Mouse (Mus musculus): ENCODE measurements at regions not wholly inside any gene's neighbourhood (a gene's known extent, or its start where the extent isn't known, plus 50 kb on each side); places are given as distances from the start of the nearest gene placed in this dataset.

DNA sequence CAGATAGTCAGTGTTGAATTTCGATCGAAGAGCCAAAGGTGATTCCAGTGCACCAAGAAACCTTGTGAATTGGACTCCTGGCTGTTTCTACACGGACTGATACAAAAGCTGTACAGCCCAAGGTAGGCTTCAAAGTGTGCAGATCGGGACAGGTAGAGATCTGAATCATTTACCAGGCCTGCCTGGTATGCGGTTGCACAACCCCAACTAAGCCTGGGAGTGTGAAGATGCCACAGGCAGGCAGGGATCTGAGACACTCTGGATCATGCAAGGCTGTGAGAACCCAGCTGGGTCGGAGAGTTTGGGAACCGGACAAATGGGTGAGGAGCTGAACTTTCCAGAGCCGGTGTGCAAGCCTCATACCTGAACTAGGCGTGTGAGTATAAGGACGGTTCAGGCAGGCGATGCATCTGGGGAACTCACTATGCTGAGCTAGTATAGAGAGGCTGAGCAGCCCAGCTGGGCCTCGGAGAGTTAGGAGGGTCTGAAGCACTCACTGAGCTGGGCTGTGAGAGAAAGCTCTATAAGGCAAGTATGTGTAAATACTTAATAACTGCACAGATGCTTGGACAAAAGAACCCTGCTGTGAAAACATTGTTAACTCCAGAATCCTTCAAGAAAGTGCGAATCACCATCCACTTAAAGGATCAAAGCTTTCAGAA, 125.3 kb upstream of the Mast4 start:
- Histone ChIP-seq H3K27me3 (replicated peaks; ENCODE audit: control insufficient read depth, insufficient read depth, low read length) (no peaks in the 10 kb centered on the region), H3K27ac (ENCODE audit: low read length) (no peak overlapping the region), H3K36me3 (ENCODE audit: control insufficient read depth, insufficient read depth, low read length) (no peaks in the 10 kb centered on the region), H3K4me2 (ENCODE audit: low read depth, low read length) (no peak overlapping the region), H3K4me1 (ENCODE audit: control insufficient read depth, insufficient read depth, low read length) (no peaks in the 10 kb centered on the region), H3K4me3 (ENCODE audit: low read length) (no peak overlapping the region), H3K9ac (ENCODE audit: low read depth, low read length) (no peak overlapping the region), H3K9me3 (ENCODE audit: control insufficient read depth, low read length) (no peaks in the 10 kb centered on the region)
- WGBS = 85% methylated on average over 13 of the region's 13 CpGs
- no peak for ATAC-seq

DNA sequence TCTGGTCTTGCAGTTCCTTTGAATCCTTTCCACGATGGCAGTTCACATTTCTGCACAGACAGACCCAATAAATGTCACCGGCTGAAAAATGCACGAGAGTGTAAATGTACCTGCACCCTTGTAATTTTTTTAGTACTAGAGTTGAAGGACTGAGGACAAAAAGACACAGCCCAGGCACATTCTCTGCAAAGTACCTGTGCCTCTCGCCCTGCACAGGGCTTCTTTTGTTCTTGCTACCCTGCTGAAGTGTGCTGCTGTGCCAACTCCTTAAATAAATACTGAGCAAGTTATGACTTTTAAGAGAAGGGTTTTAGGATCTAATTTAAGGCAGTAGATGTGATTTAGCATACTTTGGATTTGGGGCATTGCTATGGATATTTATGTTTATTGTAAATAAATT, 118.5 kb upstream of the Mast4 start:
- Histone ChIP-seq H3K4me1 (ENCODE audit: control insufficient read depth, insufficient read depth, low read length) (no peaks in the 10 kb centered on the region), H3K36me3 (ENCODE audit: control insufficient read depth, insufficient read depth, low read length) (no peaks in the 10 kb centered on the region), H3K4me2 (ENCODE audit: low read depth, low read length) (no peak overlapping the region), H3K4me3 (ENCODE audit: low read length) (no peak overlapping the region), H3K9me3 (ENCODE audit: control insufficient read depth, low read length) (no peaks in the 10 kb centered on the region), H3K27ac (ENCODE audit: low read length) (no peak overlapping the region), H3K9ac (ENCODE audit: low read depth, low read length) (no peak overlapping the region), H3K27me3 (replicated peaks; ENCODE audit: control insufficient read depth, insufficient read depth, low read length) (no peaks in the 10 kb centered on the region)
- 65% methylated on average over 4 of the region's 4 CpGs for WGBS
- ATAC-seq = no peak

DNA sequence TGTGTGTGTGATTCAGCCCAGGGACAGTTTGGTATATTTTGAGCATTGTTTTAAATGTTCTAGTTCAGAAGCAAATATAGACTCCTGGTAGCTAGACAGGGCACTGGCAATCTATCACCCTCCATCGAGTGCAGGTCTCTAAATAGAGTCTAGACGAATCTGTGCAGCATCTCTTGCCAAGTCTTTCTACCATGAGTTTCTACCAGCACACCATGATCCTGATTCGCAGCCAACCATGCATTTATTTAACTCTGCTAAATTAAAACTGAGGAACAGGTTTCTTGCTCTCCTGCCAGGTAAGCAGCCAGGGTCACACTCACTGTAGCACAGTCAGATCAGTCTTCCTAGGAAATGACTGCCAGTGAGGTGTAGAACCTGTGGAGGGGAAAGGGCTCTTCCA, 96.3 kb upstream of the Mast4 start:
- Histone ChIP-seq H3K4me2 (ENCODE audit: low read depth, low read length) (no peak overlapping the region), H3K9ac (ENCODE audit: low read depth, low read length) (no peak overlapping the region), H3K36me3 (ENCODE audit: control insufficient read depth, insufficient read depth, low read length) (no peaks in the 10 kb centered on the region), H3K4me1 (ENCODE audit: control insufficient read depth, insufficient read depth, low read length) (no peaks in the 10 kb centered on the region), H3K9me3 (ENCODE audit: control insufficient read depth, low read length) (no peaks in the 10 kb centered on the region), H3K27ac (ENCODE audit: low read length) (no peak overlapping the region), H3K27me3 (replicated peaks; ENCODE audit: control insufficient read depth, insufficient read depth, low read length) (no peaks in the 10 kb centered on the region), H3K4me3 (ENCODE audit: low read length) (no peak overlapping the region)
- WGBS = 74% methylated on average over 3 of the region's 3 CpGs
- ATAC-seq = no peak

DNA sequence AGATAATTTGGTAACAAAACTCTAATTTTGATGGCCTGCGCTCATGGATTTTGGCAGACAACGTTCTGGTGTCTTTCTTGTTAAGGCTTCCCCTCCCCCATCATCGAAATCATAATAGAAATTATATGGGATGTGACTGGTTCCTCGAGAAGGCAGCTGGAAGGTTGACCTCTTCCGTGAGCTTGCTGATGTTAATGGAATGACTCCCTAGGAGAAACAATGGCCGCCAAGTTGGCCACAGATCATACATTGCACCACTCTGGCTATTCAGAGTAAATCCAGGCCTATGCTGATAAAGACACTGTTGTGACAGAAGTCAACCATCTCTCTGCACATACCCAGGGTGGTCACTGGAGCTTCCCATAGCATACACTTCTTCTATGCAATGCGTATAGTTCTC, 89.7 kb upstream of the Mast4 start:
- WGBS = 82% methylated on average over 7 of the region's 7 CpGs
- no peak overlapping the region for H3K9ac ChIP-seq (ENCODE audit: low read depth, low read length)
- H3K4me3 ChIP-seq (ENCODE audit: low read length) = no peak overlapping the region
- no peaks in the 10 kb centered on the region for H3K27me3 ChIP-seq (replicated peaks; ENCODE audit: control insufficient read depth, insufficient read depth, low read length)
- H3K4me1 ChIP-seq (ENCODE audit: control insufficient read depth, insufficient read depth, low read length) = no peaks in the 10 kb centered on the region
- no peak overlapping the region for H3K27ac ChIP-seq (ENCODE audit: low read length)
- H3K36me3 ChIP-seq (ENCODE audit: control insufficient read depth, insufficient read depth, low read length) = no peaks in the 10 kb centered on the region
- H3K9me3 ChIP-seq (ENCODE audit: control insufficient read depth, low read length) = no peaks in the 10 kb centered on the region
- no peak for ATAC-seq
- no peak overlapping the region for H3K4me2 ChIP-seq (ENCODE audit: low read depth, low read length)

GRCm38 (mm10) chr13:103423417-103423816, 89.1 kb upstream of the Mast4 start:
- no peak overlapping the region for H3K4me2 ChIP-seq (ENCODE audit: low read depth, low read length)
- no peaks in the 10 kb centered on the region for H3K27me3 ChIP-seq (replicated peaks; ENCODE audit: control insufficient read depth, insufficient read depth, low read length)
- WGBS = 86% methylated on average over 8 of the region's 8 CpGs
- H3K4me1 ChIP-seq (ENCODE audit: control insufficient read depth, insufficient read depth, low read length) = no peaks in the 10 kb centered on the region
- no peak overlapping the region for H3K27ac ChIP-seq (ENCODE audit: low read length)
- H3K9ac ChIP-seq (ENCODE audit: low read depth, low read length) = no peak overlapping the region
- H3K36me3 ChIP-seq (ENCODE audit: control insufficient read depth, insufficient read depth, low read length) = no peaks in the 10 kb centered on the region
- H3K4me3 ChIP-seq (ENCODE audit: low read length) = no peak overlapping the region
- H3K9me3 ChIP-seq (ENCODE audit: control insufficient read depth, low read length) = no peaks in the 10 kb centered on the region
- ATAC-seq = no peak

GRCm38 (mm10) chr13:103422997-103423396, 88.7 kb upstream of the Mast4 start:
- H3K9me3 ChIP-seq (ENCODE audit: control insufficient read depth, low read length) = no peaks in the 10 kb centered on the region
- H3K36me3 ChIP-seq (ENCODE audit: control insufficient read depth, insufficient read depth, low read length) = no peaks in the 10 kb centered on the region
- ATAC-seq = no peak
- H3K27me3 ChIP-seq (replicated peaks; ENCODE audit: control insufficient read depth, insufficient read depth, low read length) = no peaks in the 10 kb centered on the region
- no peak overlapping the region for H3K9ac ChIP-seq (ENCODE audit: low read depth, low read length)
- H3K4me2 ChIP-seq (ENCODE audit: low read depth, low read length) = no peak overlapping the region
- 93% methylated on average over 8 of the region's 8 CpGs for WGBS
- no peaks in the 10 kb centered on the region for H3K4me1 ChIP-seq (ENCODE audit: control insufficient read depth, insufficient read depth, low read length)
- no peak overlapping the region for H3K4me3 ChIP-seq (ENCODE audit: low read length)
- no peak overlapping the region for H3K27ac ChIP-seq (ENCODE audit: low read length)

GRCm38 (mm10) chr13:103419146-103419545, 84.8 kb upstream of the Mast4 start:
- Histone ChIP-seq H3K9me3 (ENCODE audit: control insufficient read depth, low read length) (no peaks in the 10 kb centered on the region), H3K36me3 (ENCODE audit: control insufficient read depth, insufficient read depth, low read length) (no peaks in the 10 kb centered on the region), H3K9ac (ENCODE audit: low read depth, low read length) (no peak overlapping the region), H3K4me3 (ENCODE audit: low read length) (no peak overlapping the region), H3K27ac (ENCODE audit: low read length) (no peak overlapping the region), H3K4me1 (ENCODE audit: control insufficient read depth, insufficient read depth, low read length) (no peaks in the 10 kb centered on the region), H3K4me2 (ENCODE audit: low read depth, low read length) (no peak overlapping the region), H3K27me3 (replicated peaks; ENCODE audit: control insufficient read depth, insufficient read depth, low read length) (no peaks in the 10 kb centered on the region)
- WGBS = 82% methylated on average over 3 of the region's 3 CpGs
- ATAC-seq = no peak

DNA sequence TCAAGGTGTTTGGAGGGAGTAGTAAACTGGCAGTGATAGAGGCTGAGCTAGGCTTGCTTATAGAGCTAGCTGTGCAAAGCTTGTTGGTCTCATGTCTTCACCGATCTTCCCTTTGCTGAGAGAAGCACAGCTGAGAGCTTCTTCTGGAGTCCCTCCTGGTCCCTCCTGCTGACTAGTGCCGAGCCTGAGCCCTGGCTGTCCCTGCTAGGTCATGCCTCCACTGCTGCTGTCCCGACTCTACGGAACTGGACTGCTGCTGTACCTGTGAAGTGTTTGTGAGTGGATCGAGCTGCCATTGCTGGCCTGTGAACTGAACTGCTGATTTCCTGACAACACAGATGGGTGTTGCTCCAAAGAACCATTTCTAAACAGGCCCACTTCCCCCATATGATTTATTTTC, 83.0 kb upstream of the Mast4 start:
- Histone ChIP-seq H3K9me3 (ENCODE audit: control insufficient read depth, low read length) (no peaks in the 10 kb centered on the region), H3K36me3 (ENCODE audit: control insufficient read depth, insufficient read depth, low read length) (no peaks in the 10 kb centered on the region), H3K4me2 (ENCODE audit: low read depth, low read length) (no peak overlapping the region), H3K9ac (ENCODE audit: low read depth, low read length) (no peak overlapping the region), H3K4me1 (ENCODE audit: control insufficient read depth, insufficient read depth, low read length) (no peaks in the 10 kb centered on the region), H3K27me3 (replicated peaks; ENCODE audit: control insufficient read depth, insufficient read depth, low read length) (no peaks in the 10 kb centered on the region), H3K27ac (ENCODE audit: low read length) (no peak overlapping the region), H3K4me3 (ENCODE audit: low read length) (no peak overlapping the region)
- ATAC-seq = no peak
- WGBS = 82% methylated on average over 5 of the region's 5 CpGs

GRCm38 (mm10) chr13:103415335-103415734, 81.0 kb upstream of the Mast4 start:
- WGBS = 82% methylated on average over 4 of the region's 4 CpGs
- no peaks in the 10 kb centered on the region for H3K27me3 ChIP-seq (replicated peaks; ENCODE audit: control insufficient read depth, insufficient read depth, low read length)
- no peak overlapping the region for H3K4me2 ChIP-seq (ENCODE audit: low read depth, low read length)
- no peaks in the 10 kb centered on the region for H3K36me3 ChIP-seq (ENCODE audit: control insufficient read depth, insufficient read depth, low read length)
- no peaks in the 10 kb centered on the region for H3K4me1 ChIP-seq (ENCODE audit: control insufficient read depth, insufficient read depth, low read length)
- no peak overlapping the region for H3K27ac ChIP-seq (ENCODE audit: low read length)
- H3K9ac ChIP-seq (ENCODE audit: low read depth, low read length) = no peak overlapping the region
- no peak overlapping the region for H3K4me3 ChIP-seq (ENCODE audit: low read length)
- ATAC-seq = no peak
- H3K9me3 ChIP-seq (ENCODE audit: control insufficient read depth, low read length) = no peaks in the 10 kb centered on the region

DNA sequence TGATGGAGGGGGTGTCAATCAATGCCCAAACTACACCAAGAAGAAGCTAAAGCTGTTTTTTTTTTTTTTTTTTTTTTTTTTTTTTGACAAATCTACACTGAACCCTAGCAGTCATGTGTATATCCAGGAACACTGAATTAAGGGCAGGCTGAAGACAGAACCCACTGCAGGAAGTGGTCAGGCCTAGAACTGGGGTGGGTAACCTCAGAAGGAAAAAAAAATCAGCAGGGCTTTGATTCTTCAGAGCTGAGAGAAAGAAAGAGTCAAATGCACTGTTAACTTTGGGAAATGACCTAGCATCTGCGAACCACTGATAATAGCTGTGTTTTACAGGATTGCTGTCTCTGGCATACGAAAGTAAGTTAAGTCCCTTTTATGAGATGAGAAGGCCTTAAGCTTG, 78.3 kb upstream of the Mast4 start:
- Histone ChIP-seq H3K9me3 (ENCODE audit: control insufficient read depth, low read length) (no peaks in the 10 kb centered on the region), H3K27me3 (replicated peaks; ENCODE audit: control insufficient read depth, insufficient read depth, low read length) (no peaks in the 10 kb centered on the region), H3K27ac (ENCODE audit: low read length) (no peak overlapping the region), H3K4me3 (ENCODE audit: low read length) (no peak overlapping the region), H3K36me3 (ENCODE audit: control insufficient read depth, insufficient read depth, low read length) (no peaks in the 10 kb centered on the region), H3K9ac (ENCODE audit: low read depth, low read length) (no peak overlapping the region), H3K4me2 (ENCODE audit: low read depth, low read length) (no peak overlapping the region), H3K4me1 (ENCODE audit: control insufficient read depth, insufficient read depth, low read length) (no peaks in the 10 kb centered on the region)
- ATAC-seq = no peak
- WGBS = 87% methylated on average over 2 of the region's 2 CpGs

Data from intestine, embryonic 16.5 days (tissue).